Mouse (Mus musculus): ENCODE measurements around the gene Nsl1. TPM values are rescaled to one million over a fixed set of nuclear protein-coding genes. Genes with fewer than 3 reads are reported as not detected.

Gene Nsl1
- polyA plus RNA-seq, 2 experiments, result 11.6 to 17.2 TPM

GRCm38 (mm10) chr1:191068377-191068776, 5.6 kb downstream of the Nsl1 start:
- no peak for ATAC-seq (ENCODE audit: low FRiP score, low read depth)
- DNase-seq (ENCODE audit: low spot score), result no peak
- WGBS, result 80% methylated on average over 5 of the region's 5 CpGs
- Histone ChIP-seq H3K27ac (replicated peaks; ENCODE audit: low read depth, low read length) (no peak overlapping the region), H3K4me3 (replicated peaks; ENCODE audit: low read length) (no peak overlapping the region), H3K4me1 (ENCODE audit: control insufficient read depth, insufficient read depth, low read length) (peaks cover 5% of the 10 kb centered on the region; the same call in 1 of the 2 replicates), H3K4me2 (replicated peaks; ENCODE audit: low read depth, low read length, severe bottlenecking) (no peak overlapping the region), H3K9ac (ENCODE audit: low read depth, low read length, severe bottlenecking) (no peak overlapping the region), H3K27me3 (ENCODE audit: control insufficient read depth, insufficient read depth, low read length) (no peaks in the 10 kb centered on the region), H3K36me3 (ENCODE audit: control insufficient read depth, insufficient read depth, low read length) (peaks cover 70% of the 10 kb centered on the region), H3K9me3 (ENCODE audit: control insufficient read depth, low read length) (no peaks in the 10 kb centered on the region)
- no peak for TF ChIP-seq POLR2A (IDR thresholded peaks at IDR 0.05; ENCODE audit: borderline replicate concordance, extremely low read depth, insufficient read depth, insufficient read length)

- ATAC-seq (ENCODE audit: low FRiP score, low read depth) (no peak), DNase-seq (ENCODE audit: low spot score) (no peak)
- no peak for TF ChIP-seq POLR2A (IDR thresholded peaks at IDR 0.05; ENCODE audit: borderline replicate concordance, extremely low read depth, insufficient read depth, insufficient read length)
- Histone ChIP-seq H3K9me3 (ENCODE audit: control insufficient read depth, low read length) (no peaks in the 10 kb centered on the region), H3K4me3 (replicated peaks; ENCODE audit: low read length) (no peak overlapping the region), H3K4me2 (replicated peaks; ENCODE audit: low read depth, low read length, severe bottlenecking) (no peak overlapping the region), H3K27ac (replicated peaks; ENCODE audit: low read depth, low read length) (no peak overlapping the region), H3K9ac (ENCODE audit: low read depth, low read length, severe bottlenecking) (no peak overlapping the region), H3K27me3 (ENCODE audit: control insufficient read depth, insufficient read depth, low read length) (no peaks in the 10 kb centered on the region), H3K4me1 (ENCODE audit: control insufficient read depth, insufficient read depth, low read length) (no peaks in the 10 kb centered on the region), H3K36me3 (ENCODE audit: control insufficient read depth, insufficient read depth, low read length) (peaks cover 73% of the 10 kb centered on the region)
- WGBS, result 92% methylated on average over 4 of the region's 4 CpGs
Measured at GRCm38 (mm10) chr1:191070259-191070658, 7.4 kb downstream of the Nsl1 start.

GRCm38 (mm10) chr1:191071613-191072012, 8.8 kb downstream of the Nsl1 start:
- peaks cover 61% of the 10 kb centered on the region for H3K36me3 ChIP-seq (ENCODE audit: control insufficient read depth, insufficient read depth, low read length)
- no peak overlapping the region for H3K27ac ChIP-seq (replicated peaks; ENCODE audit: low read depth, low read length)
- H3K4me2 ChIP-seq (replicated peaks; ENCODE audit: low read depth, low read length, severe bottlenecking), result no peak overlapping the region
- no peak for TF ChIP-seq POLR2A (IDR thresholded peaks at IDR 0.05; ENCODE audit: borderline replicate concordance, extremely low read depth, insufficient read depth, insufficient read length)
- WGBS, result 94% methylated on average over 6 of the region's 6 CpGs
- H3K9me3 ChIP-seq (ENCODE audit: control insufficient read depth, low read length), result no peaks in the 10 kb centered on the region
- no peak for ATAC-seq (ENCODE audit: low FRiP score, low read depth)
- H3K4me3 ChIP-seq (replicated peaks; ENCODE audit: low read length), result no peak overlapping the region
- no peak overlapping the region for H3K9ac ChIP-seq (ENCODE audit: low read depth, low read length, severe bottlenecking)
- no peak for DNase-seq (ENCODE audit: low spot score)
- H3K27me3 ChIP-seq (ENCODE audit: control insufficient read depth, insufficient read depth, low read length), result no peaks in the 10 kb centered on the region
- no peaks in the 10 kb centered on the region for H3K4me1 ChIP-seq (ENCODE audit: control insufficient read depth, insufficient read depth, low read length)

- Histone ChIP-seq H3K27ac (replicated peaks; ENCODE audit: low read depth, low read length) (no peak overlapping the region), H3K4me3 (replicated peaks; ENCODE audit: low read length) (no peak overlapping the region), H3K4me2 (replicated peaks; ENCODE audit: low read depth, low read length, severe bottlenecking) (no peak overlapping the region), H3K9ac (ENCODE audit: low read depth, low read length, severe bottlenecking) (no peak overlapping the region), H3K36me3 (ENCODE audit: control insufficient read depth, insufficient read depth, low read length) (peaks cover 67% of the 10 kb centered on the region), H3K4me1 (ENCODE audit: control insufficient read depth, insufficient read depth, low read length) (no peaks in the 10 kb centered on the region), H3K27me3 (ENCODE audit: control insufficient read depth, insufficient read depth, low read length) (no peaks in the 10 kb centered on the region), H3K9me3 (ENCODE audit: control insufficient read depth, low read length) (no peaks in the 10 kb centered on the region)
- ATAC-seq (ENCODE audit: low FRiP score, low read depth) (no peak), DNase-seq (ENCODE audit: low spot score) (no peak)
- no peak for TF ChIP-seq POLR2A (IDR thresholded peaks at IDR 0.05; ENCODE audit: borderline replicate concordance, extremely low read depth, insufficient read depth, insufficient read length)
- 91% methylated on average over 16 of the region's 16 CpGs for WGBS
Measured at GRCm38 (mm10) chr1:191072329-191072913, 9.6 kb downstream of the Nsl1 start.

GRCm38 (mm10) chr1:191073001-191073400, 10.2 kb downstream of the Nsl1 start:
- Histone ChIP-seq H3K4me1 (ENCODE audit: control insufficient read depth, insufficient read depth, low read length) (no peaks in the 10 kb centered on the region), H3K36me3 (ENCODE audit: control insufficient read depth, insufficient read depth, low read length) (peaks cover 67% of the 10 kb centered on the region), H3K9me3 (ENCODE audit: control insufficient read depth, low read length) (no peaks in the 10 kb centered on the region), H3K4me2 (replicated peaks; ENCODE audit: low read depth, low read length, severe bottlenecking) (no peak overlapping the region), H3K27ac (replicated peaks; ENCODE audit: low read depth, low read length) (no peak overlapping the region), H3K4me3 (replicated peaks; ENCODE audit: low read length) (no peak overlapping the region), H3K27me3 (ENCODE audit: control insufficient read depth, insufficient read depth, low read length) (no peaks in the 10 kb centered on the region), H3K9ac (ENCODE audit: low read depth, low read length, severe bottlenecking) (no peak overlapping the region)
- DNase-seq (ENCODE audit: low spot score) (no peak), ATAC-seq (ENCODE audit: low FRiP score, low read depth) (no peak)
- TF ChIP-seq POLR2A (IDR thresholded peaks at IDR 0.05; ENCODE audit: borderline replicate concordance, extremely low read depth, insufficient read depth, insufficient read length), result no peak
- 82% methylated on average over 6 of the region's 6 CpGs for WGBS

All from limb, embryonic 14.5 days (tissue).